Mouse (Mus musculus) frontal cortex, postnatal 10 days (tissue): Measurements from ENCODE around the gene Arhgef3.

Experiments used
- DNase-seq, 2 experiments: peaks; one replicate each; pipeline ENCODE4 v3.0.0; 2022; ENCODE audit warnings: low spot score in 2 of 2, mixed read lengths in 1 of 2

Arhgef3 gene

DNA sequence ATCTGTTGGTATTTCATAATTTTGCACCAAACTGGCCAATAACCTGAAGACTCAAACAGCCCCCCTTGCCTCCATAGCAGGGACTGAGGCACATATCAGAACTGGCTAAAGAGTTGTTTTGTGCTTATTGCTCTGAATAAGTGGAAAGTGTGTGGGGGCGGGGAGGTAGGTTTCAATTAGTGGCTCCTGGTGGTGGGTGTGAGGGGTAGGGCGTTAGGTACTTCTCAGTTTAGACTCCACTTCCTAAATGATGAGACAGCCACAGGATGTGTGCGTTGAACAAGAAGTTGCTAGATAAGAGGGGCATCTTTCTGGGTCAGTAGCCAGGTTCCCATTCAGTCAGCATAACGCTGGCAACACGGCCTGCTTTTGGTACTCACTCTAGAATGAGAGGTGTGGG, 153.4 kb downstream of the Arhgef3 start:
- no peak for DNase-seq

DNA sequence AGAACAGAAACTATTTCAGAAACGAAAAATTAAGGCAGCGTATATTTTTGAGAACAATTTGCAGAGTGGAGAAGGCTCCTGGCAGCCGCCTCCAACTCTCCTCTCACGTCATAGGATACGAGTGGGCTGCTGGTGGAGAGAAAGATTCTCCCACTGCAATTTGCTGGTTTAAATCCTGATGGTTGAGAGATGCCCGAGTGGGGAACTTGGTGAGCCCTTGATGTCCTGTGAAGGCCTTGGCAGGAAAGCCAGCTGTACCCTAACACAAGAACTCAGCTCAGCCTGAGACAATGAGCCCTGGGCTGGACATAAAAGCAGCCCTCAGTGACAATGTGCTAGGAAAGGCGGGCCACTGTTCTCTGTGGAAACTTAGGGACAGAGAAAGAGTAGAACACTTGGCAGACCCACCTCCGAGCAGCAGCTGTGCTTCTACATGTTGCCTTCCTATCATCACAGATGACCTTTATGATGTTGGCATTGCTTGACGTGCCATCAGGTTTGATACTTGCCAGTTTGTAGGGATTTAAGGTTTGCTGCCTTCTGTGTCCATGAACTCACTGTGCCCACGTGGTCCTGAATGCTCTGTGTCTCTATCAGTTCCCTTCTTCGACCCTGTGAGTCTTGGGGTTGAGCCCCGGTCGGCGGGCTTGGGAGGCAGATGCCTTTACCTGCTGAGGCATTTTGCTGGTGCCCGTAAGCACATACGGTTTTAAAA, 154.4 kb downstream of the Arhgef3 start:
- peak; percentile 23 to 29 for DNase-seq

DNA sequence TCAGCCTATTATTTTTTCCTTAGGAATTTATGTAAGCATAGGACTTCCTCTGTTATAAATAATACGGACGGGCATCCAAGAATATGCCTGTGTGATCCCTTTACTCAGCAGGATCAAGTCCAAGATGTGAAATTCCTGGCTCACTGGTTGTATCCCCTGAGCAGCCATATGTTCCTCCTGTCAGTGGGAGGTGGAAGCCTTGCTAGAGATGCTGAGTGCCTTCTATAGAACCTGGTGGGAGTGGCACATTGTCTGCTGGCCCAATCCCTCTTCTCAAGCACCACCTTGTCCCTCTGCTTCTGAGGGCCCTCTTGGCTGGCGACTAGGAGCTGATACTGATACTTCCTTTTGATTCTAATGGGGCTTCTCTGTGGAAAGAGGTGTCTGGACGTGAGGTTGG, 155.1 kb downstream of the Arhgef3 start:
- peak; percentile 39 to 64 for DNase-seq

DNA sequence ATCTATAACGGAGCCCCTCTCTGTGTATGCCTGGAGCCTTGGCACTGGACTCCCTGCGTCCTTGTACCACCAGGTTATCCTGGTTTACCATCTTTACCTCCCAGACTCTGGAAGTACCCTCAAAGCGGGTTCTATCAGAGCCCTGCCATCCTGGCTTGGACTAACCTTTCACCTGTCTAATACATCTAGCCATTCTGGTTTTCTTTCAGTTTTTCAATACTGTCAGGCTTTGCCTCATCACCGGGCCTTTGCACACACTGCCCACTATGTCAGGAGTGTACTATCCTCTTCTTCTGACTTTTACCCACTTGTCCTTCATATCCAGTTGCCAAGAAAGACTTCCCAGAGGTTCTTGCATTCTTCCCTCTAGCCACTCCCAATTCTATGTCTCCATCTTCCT, 155.8 kb downstream of the Arhgef3 start:
- no peak for DNase-seq

DNA sequence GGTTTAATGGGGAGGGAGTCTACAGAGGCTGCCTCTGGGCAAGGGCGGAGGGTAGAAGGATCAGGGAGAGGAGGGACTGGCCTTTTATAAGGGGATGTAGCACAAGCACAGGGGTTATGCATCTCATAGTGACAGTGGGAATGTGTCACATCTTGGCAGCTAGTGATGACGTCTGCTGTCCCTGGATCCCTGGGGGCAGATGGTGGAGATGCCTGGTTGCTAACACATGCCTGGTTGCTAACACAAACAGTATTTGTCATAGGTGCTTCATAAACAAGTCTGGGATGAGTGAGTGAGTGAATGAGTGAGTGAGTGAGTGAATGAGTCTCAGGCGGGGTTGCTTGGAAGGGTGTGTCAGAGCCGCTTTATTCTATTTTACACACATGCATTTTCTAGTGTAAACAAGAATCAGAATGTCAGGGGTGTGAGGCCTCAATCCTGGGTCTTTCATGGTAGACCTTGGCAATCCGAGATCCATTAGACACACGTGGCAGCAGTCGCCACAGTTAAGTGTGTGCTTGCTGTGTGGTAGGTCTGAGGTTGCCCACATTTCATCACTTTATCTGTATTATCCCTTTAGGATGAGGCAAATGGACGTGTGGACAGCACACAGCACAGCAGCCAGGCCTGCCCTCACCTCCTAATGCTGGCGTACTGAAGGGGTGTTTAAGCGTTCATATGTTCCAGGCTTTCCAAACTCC, 156.8 kb downstream of the Arhgef3 start:
- DNase-seq, result no peak

DNA sequence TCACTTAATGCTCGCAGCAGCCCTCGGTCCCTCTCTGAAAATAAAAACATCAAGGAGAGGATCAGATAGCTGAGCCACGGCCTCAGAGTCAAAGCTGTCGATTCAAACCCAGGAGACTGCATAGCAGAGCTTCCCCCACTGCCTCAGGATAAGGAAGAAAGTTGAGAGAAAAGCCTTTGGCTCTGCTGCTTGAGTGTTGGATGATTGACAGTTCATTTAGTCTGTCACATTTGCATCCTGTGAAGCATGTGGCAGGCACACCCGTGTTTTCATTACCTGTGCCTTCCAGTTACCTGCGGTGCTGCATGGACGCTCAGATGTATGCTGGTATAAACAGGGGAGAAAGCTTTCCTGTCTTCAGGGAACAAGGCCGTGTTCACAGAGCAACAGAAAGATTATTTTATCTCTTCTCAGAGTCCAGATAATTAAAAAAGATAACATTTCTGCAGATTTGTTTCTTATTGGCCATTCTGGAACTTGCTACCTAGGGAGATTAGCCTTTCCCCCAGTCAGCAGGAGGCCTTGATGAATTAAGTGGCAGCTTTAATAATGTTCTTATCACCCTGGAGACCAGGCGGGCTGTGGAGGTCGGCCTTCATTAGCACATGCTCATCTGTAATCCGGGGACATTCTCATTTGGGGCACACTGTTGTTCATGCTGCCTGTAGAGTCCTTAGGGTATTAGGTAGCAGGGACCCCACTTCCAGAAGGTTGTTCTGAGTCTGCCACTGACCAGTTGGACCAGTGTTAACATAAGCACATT, 157.6 kb downstream of the Arhgef3 start:
- DNase-seq, result no peak

DNA sequence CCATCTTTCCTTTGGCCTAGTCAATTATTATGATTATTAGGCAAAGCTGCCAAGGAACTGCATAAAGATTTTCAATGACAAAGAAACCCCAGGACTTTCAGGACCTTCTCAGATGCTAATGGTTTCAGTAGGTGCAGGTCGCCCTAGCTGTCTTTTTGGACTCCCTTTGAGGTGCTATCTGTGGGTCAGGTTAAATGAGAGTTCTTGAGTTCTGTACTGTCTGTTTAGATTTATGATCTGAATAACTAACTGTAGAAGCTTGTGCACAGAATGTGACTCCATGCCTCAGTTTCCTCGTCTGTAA, 158.1 kb downstream of the Arhgef3 start:
- no peak for DNase-seq

DNA sequence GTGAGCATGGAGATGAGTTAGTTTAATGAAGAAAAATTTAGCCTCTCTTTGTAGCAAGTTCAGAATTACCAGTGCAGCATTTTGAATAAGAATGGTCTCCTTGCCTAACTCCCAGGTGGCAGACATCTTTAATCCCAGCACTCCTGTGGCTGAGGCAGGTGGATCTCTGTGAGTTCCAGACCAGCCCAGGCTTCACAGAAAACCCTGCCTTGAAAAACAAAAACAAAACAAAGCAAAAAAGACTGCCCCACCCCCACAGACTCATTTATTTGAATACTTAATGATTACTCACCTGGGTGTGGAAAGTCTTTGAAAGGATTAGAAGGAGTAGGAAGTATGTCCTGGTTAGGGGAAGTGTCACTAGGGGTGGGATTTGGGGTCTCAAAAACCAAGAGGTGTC, 158.5 kb downstream of the Arhgef3 start:
- DNase-seq, result no peak

DNA sequence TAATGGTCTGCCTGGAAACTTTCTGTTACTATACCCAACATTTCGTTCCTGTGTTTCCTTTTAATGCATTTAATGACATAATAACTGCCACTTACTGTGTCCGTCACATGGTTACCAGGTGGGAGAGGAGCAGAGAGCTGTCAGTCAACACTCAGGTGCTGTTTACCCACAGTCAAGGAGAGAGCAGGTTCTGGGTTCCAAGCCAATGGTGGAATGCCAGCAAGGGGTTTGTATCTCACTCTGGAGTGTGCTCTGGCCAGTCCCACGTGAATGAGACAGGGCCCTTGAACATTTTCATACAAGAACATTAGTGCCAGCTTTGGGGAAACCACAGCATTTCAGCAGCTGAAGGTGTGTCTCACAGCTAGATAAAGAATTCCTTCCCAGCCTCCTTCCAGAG, 162.6 kb downstream of the Arhgef3 start:
- no peak for DNase-seq

DNA sequence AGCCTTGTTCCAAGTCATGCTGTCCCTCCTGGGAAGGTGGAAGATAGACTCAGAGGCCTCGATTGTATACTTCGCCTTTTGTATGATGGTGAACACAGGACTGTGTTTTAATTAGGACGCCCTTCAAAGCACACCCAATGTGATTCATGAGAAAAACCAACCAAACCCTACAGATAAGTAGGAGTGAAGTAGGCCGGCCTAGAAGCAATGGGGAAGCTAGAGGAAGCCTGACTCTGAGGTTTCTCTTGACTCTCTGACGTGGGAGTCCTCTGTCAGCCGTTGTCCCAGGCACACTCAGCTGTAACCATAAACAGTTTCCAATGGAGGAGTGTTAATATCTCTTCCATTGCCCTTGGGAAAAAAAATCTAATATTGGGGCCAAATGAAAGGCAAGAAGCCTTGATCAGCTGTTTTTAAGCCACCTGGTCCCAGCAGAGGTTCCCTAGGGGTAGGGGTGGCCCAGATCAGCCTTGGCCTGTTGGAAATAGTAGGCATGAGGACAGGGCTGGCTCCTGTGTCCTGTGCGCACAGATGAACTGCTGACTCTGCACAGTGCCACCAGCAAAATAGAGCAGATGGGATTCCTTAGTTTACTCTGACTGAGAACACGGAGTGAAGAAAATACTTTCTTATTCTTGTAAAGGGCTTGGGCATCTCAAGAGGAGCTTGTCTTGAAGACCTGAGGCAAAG, 165.6 kb downstream of the Arhgef3 start:
- no peak for DNase-seq

DNA sequence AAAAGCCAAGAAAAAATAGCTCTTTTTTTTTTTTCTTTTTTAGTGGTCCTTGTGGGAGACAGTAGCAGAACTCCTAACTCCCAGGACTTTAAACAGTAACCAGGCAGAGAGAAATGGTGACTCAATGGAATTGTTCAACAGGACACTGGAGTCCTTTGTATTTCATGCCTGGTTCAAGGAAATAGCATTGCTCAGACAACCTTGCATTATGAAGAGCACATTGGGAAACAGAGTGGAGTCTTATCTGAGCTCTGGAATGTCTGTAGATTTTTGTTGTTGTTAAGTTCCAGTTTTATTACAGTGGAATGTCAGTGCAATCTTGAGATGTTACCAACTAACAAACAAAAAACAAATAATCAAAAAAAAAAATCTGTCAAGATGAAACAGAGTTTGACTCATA, 169.3 kb downstream of the Arhgef3 start:
- DNase-seq, result no peak

DNA sequence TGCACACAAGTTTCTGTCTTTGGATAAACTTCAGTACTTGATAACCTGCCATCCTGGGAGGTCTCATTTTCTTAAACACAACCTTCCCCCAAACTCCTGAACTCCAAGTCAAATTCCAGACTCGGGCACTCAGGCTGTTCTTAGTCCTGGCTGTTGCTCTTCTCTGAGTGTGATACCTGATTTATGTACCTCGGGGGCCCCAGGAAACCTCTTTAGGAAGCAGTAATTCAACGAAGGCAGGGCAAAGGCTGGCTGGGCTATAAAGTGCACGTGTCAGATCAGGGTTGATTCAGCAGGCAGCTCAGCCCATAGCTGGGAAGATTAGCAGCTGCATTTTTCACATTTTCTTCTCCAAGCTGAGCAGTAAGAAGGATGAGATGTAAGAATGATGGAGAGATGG, 171.5 kb downstream of the Arhgef3 start:
- no peak for DNase-seq

DNA sequence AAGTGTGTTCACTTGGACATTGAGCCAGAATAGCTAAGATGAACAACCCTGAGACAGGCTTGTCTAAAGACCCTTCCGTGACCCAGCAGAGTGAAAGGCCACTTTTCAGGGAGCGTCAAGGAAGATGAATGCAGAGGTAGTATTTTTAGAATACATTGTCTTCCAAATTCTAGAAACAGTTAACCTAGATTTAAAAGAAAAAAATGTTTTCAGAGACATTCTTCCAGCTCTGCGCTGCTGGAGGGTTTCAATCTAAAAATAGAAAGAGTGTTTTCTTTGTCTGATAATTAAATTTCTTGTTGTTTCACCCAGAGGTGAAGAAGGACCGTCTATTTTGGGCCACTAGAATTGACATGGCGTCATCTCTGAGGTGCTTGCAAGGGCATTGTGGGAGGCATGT, 174.4 kb downstream of the Arhgef3 start:
- DNase-seq, result no peak

DNA sequence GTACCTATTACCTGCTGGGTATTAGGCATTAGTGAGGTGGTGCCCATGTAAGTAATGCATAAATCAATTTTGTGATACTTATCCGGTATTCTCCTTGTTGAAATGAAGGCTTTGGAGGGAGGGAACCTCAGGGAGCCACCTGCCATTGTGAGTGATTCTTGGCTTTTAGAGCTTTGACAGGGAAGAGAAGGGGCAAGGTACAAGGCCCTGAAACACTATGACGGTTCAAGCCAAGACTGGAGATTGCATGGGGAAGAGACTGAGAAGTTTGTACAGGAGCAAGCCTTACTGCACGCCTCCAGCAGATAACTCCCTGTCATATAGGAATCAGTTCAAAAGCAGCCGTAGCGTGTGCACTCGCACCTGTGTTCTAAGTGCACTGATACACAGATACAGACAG, 177.4 kb downstream of the Arhgef3 start:
- no peak for DNase-seq

DNA sequence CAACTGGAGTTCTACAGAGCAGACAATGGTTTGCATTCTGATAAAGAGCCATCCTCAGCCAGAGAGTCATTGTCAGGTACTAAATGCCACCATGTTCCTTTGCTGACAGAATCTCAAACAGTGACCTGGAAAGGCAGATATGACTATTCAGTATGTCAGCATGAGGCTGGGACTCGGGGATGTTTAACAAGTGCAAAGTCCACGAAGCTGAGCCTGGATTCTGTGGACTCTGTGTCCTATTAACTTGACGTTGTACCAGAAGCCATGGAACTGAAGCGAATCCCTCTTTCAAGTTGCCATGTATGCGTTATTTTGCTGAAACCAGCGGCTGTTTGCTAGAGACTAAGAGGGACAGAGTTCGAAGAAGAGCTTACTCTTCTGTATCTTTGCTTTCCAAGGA, 181.1 kb downstream of the Arhgef3 start:
- no peak for DNase-seq

DNA sequence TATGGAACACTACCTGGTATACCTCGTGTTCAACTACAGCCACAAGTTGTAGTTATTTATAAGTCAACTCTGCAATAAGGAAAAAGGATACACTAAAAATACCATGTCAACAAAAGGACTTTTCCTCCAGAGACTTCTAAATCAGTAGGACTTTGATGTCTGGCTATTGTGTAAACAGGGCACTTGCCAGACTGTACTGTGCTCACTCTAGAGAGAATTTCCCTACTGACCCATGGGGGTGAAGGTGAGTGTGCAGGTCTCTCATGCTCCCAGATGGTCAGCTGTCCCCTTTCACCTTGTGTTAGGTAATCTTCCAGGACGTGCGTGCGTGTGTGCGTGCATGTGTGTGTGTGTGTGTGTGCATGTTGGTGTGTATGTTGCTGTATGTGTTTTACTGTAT, 182.3 kb downstream of the Arhgef3 start:
- no peak for DNase-seq

DNA sequence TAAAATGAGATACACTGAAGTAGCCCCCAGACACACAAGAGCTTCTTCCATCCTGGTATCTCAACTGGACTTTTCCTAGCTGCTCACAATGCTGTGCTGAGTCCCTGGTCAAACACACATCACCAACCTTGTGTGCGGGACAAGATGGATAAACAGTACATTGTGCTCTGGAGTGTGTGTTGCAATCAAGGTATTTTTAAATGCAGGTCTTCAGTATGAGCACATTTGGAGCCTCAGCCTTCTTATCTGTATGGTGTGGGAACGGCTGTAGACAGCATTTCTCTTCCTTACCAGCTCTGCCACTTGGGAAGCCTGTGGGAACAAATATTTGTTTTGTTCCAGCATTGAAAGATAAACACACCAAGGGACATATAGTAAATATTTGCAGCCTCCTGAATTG, 184.2 kb downstream of the Arhgef3 start:
- no peak for DNase-seq

DNA sequence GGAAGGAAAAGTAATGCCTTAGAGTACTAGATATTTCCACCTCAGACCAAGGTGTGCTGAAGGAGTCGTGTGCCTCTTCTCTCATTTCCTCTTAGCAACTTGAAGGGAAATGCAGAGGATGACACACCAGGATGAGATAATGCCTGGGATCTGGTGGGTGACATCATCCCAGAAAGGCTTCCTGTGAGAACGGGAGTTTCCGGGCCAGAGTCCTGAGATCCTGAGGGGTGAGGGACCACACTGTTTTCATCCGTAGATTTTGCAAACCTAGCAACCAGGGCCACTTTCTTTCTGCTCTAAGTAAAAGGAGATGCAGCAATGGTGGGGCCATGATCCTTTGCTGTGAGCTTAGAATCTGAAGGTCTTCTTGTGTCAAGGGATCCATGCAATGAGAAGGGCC, 185.0 kb downstream of the Arhgef3 start:
- DNase-seq, result no peak

DNA sequence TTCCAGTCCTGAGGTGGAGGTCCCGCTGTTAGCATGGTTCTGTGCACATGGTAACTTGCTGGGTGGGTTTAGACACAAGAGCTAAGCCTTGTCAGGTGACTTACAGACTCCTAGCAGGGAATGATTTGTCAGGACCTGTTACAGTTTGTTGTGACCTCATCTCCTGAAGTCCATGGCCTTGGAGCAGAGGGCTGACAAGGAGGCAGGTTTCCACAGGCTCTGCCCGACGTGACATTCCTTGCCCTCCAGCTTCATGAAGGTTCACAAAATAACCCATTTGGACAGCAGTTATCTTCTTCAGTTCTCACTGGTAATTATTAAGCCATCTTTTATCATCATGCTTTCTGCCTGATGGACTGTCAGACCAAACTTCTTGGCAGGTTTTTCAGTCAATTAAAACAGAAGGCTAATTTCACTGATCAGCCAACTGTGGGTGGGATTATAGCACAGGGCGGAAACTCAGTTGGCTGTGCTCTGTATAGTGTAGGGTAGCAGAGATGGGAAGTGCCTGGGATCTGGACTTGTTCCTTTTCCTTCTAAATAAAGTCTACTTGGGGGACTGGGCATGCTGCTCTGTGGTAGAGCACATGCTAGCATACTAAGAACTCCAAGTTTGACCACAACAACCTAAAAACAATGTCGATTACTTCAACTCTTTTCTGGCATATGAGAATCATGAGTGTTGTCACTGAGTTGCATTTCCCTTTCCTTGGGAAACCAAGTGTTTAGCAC, 187.2 kb downstream of the Arhgef3 start:
- DNase-seq, result no peak

DNA sequence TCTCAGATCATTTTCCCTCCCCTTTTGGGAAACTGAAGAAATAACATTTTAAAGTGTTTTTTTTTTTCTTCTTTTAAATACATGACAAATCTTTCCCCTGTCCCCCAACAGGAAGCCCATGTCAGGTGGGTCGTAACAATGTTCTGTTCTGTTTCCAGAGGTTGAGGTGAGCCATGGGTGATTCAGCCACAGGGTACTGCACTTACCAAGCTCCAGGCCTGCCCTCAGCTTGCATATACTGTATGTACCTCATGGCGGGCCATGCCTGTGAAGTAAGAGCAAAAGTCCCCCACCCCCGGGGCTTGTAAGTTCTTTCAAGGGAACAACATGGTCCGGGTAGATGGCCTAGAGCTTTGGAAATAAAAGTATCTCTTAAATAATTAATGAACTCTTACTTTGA, 188.6 kb downstream of the Arhgef3 start:
- no peak for DNase-seq

DNA sequence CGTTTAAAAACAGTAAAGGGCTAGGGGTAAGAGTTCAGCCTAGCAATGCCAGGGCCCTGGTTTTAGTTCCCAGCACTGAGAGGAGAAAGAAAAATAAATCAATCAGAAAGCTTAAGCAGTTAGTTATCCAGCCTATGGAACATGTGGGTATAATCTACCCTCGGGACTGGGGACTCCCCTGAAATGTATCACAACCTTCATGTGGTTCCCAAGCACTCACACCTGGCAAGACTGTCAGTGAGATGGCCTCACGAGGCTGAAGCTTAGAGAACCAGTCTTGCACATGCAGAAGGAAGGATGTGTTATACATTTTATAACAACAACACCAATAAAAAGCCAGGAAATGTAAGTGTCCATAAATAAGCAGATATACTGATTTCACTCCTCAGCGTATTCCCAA, 189.7 kb downstream of the Arhgef3 start:
- DNase-seq, result no peak

DNA sequence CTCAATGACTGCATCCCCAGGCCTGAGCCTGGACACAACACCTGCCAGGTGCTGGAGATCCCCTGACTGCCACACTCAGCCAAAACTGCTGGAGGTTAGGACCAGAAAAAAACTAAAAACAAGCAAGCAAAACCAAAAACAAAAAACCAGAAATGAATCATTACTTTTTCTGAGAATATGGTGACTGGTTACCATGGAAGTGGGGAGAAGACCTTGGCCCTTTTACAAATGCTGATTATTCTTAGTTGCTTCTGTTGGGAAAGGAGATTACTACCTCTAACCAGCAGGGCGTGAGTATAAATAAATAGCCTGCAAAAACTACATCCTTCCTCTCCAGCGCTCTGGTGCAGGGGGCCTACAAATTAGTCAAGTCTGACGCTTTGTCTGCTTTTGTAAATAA, 194.1 kb downstream of the Arhgef3 start:
- no peak for DNase-seq
